Mouse (Mus musculus) embryonic facial prominence, embryonic 10.5 days (tissue): ENCODE results near the gene Smyd2. TPM values are rescaled to one million over a fixed set of nuclear protein-coding genes. Genes with fewer than 3 reads are reported as not detected.
A peak's percentile ranks its signal among the peaks of the same experiment; 100 is the strongest.

Experiments
- DNase-seq: peaks from one replicate; pipeline ENCODE4 v3.0.0-alpha.2; 2017; ENCODE audit warnings: low spot score
- H3K27ac ChIP-seq: fragments of 300-500 bp; sonication (generic); replicated peaks from 2 replicates; pipeline ENCODE4 v1.5.1; 2016; ENCODE audit warnings: mild to moderate bottlenecking
- H3K27me3 ChIP-seq: fragments of 300-500 bp; sonication (generic); replicated peaks from 2 replicates; pipeline ENCODE4 v1.6.1; 2016; ENCODE audit warnings: low read depth, mild to moderate bottlenecking; ENCODE audit not compliant: poor library complexity, severe bottlenecking
- H3K36me3 ChIP-seq: fragments of 300-500 bp; sonication (generic); replicated peaks from 2 replicates; pipeline ENCODE4 v1.6.1; 2016; ENCODE audit warnings: mild to moderate bottlenecking, moderate library complexity
- H3K4me1 ChIP-seq: fragments of 300-500 bp; sonication (generic); 2 replicates; pipeline ENCODE4 v1.6.1; 2016
- H3K4me3 ChIP-seq: fragments of 300-500 bp; sonication (generic); 2 replicates; pipeline ENCODE4 v1.5.1; 2016; ENCODE audit warnings: mild to moderate bottlenecking, moderate library complexity
- H3K9me3 ChIP-seq: fragments of 300-500 bp; sonication (generic); 2 replicates; pipeline ENCODE4 v1.6.1; 2016; ENCODE audit warnings: mild to moderate bottlenecking
- WGBS: fragments of 180-500 bp; shearing (Covaris S2); methylation state at CpG from one replicate; pipeline ENCODE4 v1.1.7; 2016; 5-methylcytosine and 5-hydroxymethylcytosine counted together
- polyA plus RNA-seq: library from polyadenylated mRNA; unstranded; fragments of >200 nt; fragmentation: Nextera tagmentation; extraction: Ambion mirVana; gene quantifications from 2 replicates; pipeline ENCODE4 v1.2.1, GENCODE M21; 2016

Gene Smyd2
- polyA plus RNA-seq, 1 experiment from 2014 or later, result 78.5 TPM

- H3K9me3 ChIP-seq, result no peaks in the 10 kb centered on the region
- peaks cover 63% of the 10 kb centered on the region for H3K4me1 ChIP-seq
- peaks cover 32% of the 10 kb centered on the region for H3K36me3 ChIP-seq
- WGBS, result 87% methylated on average over 21 of the region's 21 CpGs
- peaks cover 2% of the 10 kb centered on the region; the same call in 1 of the 2 replicates for H3K27me3 ChIP-seq
- no peak overlapping the region for H3K27ac ChIP-seq
- no peak for DNase-seq
- H3K4me3 ChIP-seq, result no peak overlapping the region
These were observed 8.9 kb downstream of the Smyd2 start for GRCm38 (mm10) chr1:189913093-189913760.

GRCm38 (mm10) chr1:189910685-189911345 is 11.3 kb downstream of the Smyd2 start:
- H3K36me3 ChIP-seq, result peaks cover 48% of the 10 kb centered on the region
- H3K4me1 ChIP-seq, result peaks cover 45% of the 10 kb centered on the region
- H3K27me3 ChIP-seq, result no peaks in the 10 kb centered on the region
- no peak overlapping the region for H3K27ac ChIP-seq
- H3K4me3 ChIP-seq, result no peak overlapping the region
- DNase-seq, result no peak
- H3K9me3 ChIP-seq, result no peaks in the 10 kb centered on the region
- 75% methylated on average over 13 of the region's 13 CpGs for WGBS

- Histone ChIP-seq H3K36me3 (peaks cover 54% of the 10 kb centered on the region), H3K4me1 (peaks cover 16% of the 10 kb centered on the region), H3K27ac (no peak overlapping the region), H3K27me3 (no peaks in the 10 kb centered on the region), H3K4me3 (no peak overlapping the region), H3K9me3 (no peaks in the 10 kb centered on the region)
- WGBS, result 87% methylated on average over 11 of the region's 11 CpGs
- no peak for DNase-seq
These were observed 19.0 kb downstream of the Smyd2 start for GRCm38 (mm10) chr1:189903169-189903568.

GRCm38 (mm10) chr1:189902413-189902812 is 19.8 kb downstream of the Smyd2 start:
- H3K36me3 ChIP-seq, result peaks cover 53% of the 10 kb centered on the region
- no peaks in the 10 kb centered on the region for H3K9me3 ChIP-seq
- 93% methylated on average over 9 of the region's 9 CpGs for WGBS
- no peak overlapping the region for H3K4me3 ChIP-seq
- peaks cover 19% of the 10 kb centered on the region for H3K4me1 ChIP-seq
- DNase-seq, result no peak
- no peak overlapping the region for H3K27ac ChIP-seq
- no peaks in the 10 kb centered on the region for H3K27me3 ChIP-seq

- Histone ChIP-seq H3K9me3 (no peaks in the 10 kb centered on the region), H3K27ac (no peak overlapping the region), H3K27me3 (no peaks in the 10 kb centered on the region), H3K4me1 (peaks cover 13% of the 10 kb centered on the region), H3K36me3 (peaks cover 69% of the 10 kb centered on the region), H3K4me3 (no peak overlapping the region)
- no peak for DNase-seq
- 95% methylated on average over 6 of the region's 6 CpGs for WGBS
These were observed 22.6 kb downstream of the Smyd2 start for GRCm38 (mm10) chr1:189899526-189899925.

GRCm38 (mm10) chr1:189898708-189899107 is 23.5 kb downstream of the Smyd2 start:
- Histone ChIP-seq H3K27ac (no peak overlapping the region), H3K27me3 (no peaks in the 10 kb centered on the region), H3K4me3 (no peak overlapping the region), H3K4me1 (peaks cover 13% of the 10 kb centered on the region), H3K9me3 (no peaks in the 10 kb centered on the region), H3K36me3 (peaks cover 77% of the 10 kb centered on the region)
- DNase-seq, result no peak
- 89% methylated on average over 13 of the region's 13 CpGs for WGBS

GRCm38 (mm10) chr1:189897861-189898260 is 24.3 kb downstream of the Smyd2 start:
- peaks cover 13% of the 10 kb centered on the region for H3K4me1 ChIP-seq
- no peaks in the 10 kb centered on the region for H3K9me3 ChIP-seq
- H3K27me3 ChIP-seq, result no peaks in the 10 kb centered on the region
- WGBS, result 73% methylated on average over 9 of the region's 9 CpGs
- DNase-seq, result no peak
- peaks cover 80% of the 10 kb centered on the region for H3K36me3 ChIP-seq
- H3K27ac ChIP-seq, result no peak overlapping the region
- H3K4me3 ChIP-seq, result no peak overlapping the region

GRCm38 (mm10) chr1:189894191-189894590 is 28.0 kb downstream of the Smyd2 start:
- no peak overlapping the region for H3K27ac ChIP-seq
- H3K36me3 ChIP-seq, result peaks cover 66% of the 10 kb centered on the region
- no peaks in the 10 kb centered on the region for H3K9me3 ChIP-seq
- 87% methylated on average over 9 of the region's 9 CpGs for WGBS
- H3K4me3 ChIP-seq, result no peak overlapping the region
- peaks cover 15% of the 10 kb centered on the region for H3K4me1 ChIP-seq
- H3K27me3 ChIP-seq, result no peaks in the 10 kb centered on the region
- DNase-seq, result no peak

- H3K27ac ChIP-seq, result peak overlapping the region; percentile 57; the same call in 1 of the 2 replicates
- peaks cover 47% of the 10 kb centered on the region for H3K36me3 ChIP-seq
- H3K9me3 ChIP-seq, result no peaks in the 10 kb centered on the region
- DNase-seq, result no peak
- WGBS, result 68% methylated on average over 10 of the region's 10 CpGs
- H3K4me3 ChIP-seq, result no peak overlapping the region
- H3K27me3 ChIP-seq, result no peaks in the 10 kb centered on the region
- H3K4me1 ChIP-seq, result peaks cover 32% of the 10 kb centered on the region
These were observed 33.4 kb downstream of the Smyd2 start for GRCm38 (mm10) chr1:189888749-189889148.

- peaks cover 40% of the 10 kb centered on the region for H3K36me3 ChIP-seq
- H3K4me3 ChIP-seq, result no peak overlapping the region
- 26% methylated on average over 7 of the region's 7 CpGs for WGBS
- no peaks in the 10 kb centered on the region for H3K27me3 ChIP-seq
- peak; percentile 79 for DNase-seq
- H3K27ac ChIP-seq, result no peak overlapping the region
- no peaks in the 10 kb centered on the region for H3K9me3 ChIP-seq
- H3K4me1 ChIP-seq, result peaks cover 44% of the 10 kb centered on the region
These were observed 34.6 kb downstream of the Smyd2 start for GRCm38 (mm10) chr1:189887518-189887917.

- no peaks in the 10 kb centered on the region for H3K27me3 ChIP-seq
- no peak for DNase-seq
- H3K4me3 ChIP-seq, result no peak overlapping the region
- H3K27ac ChIP-seq, result no peak overlapping the region
- peaks cover 45% of the 10 kb centered on the region for H3K4me1 ChIP-seq
- 86% methylated on average over 6 of the region's 6 CpGs for WGBS
- no peaks in the 10 kb centered on the region for H3K9me3 ChIP-seq
- peaks cover 36% of the 10 kb centered on the region for H3K36me3 ChIP-seq
These were observed 36.2 kb downstream of the Smyd2 start for GRCm38 (mm10) chr1:189885975-189886374.

- Histone ChIP-seq H3K27ac (peak overlapping the region; percentile 57), H3K4me3 (no peak overlapping the region), H3K36me3 (peaks cover 44% of the 10 kb centered on the region), H3K4me1 (peaks cover 48% of the 10 kb centered on the region), H3K27me3 (no peaks in the 10 kb centered on the region), H3K9me3 (no peaks in the 10 kb centered on the region)
- WGBS, result 70% methylated on average over 13 of the region's 13 CpGs
- DNase-seq, result no peak
These were observed 37.2 kb downstream of the Smyd2 start for GRCm38 (mm10) chr1:189884951-189885350.

- no peak overlapping the region for H3K4me3 ChIP-seq
- peak; percentile 74 for DNase-seq
- H3K9me3 ChIP-seq, result no peaks in the 10 kb centered on the region
- no peaks in the 10 kb centered on the region for H3K27me3 ChIP-seq
- 33% methylated on average over 18 of the region's 18 CpGs for WGBS
- peak overlapping the region; percentile 37 for H3K27ac ChIP-seq
- peaks cover 36% of the 10 kb centered on the region for H3K4me1 ChIP-seq
- peaks cover 44% of the 10 kb centered on the region for H3K36me3 ChIP-seq
These were observed 38.5 kb downstream of the Smyd2 start for GRCm38 (mm10) chr1:189883531-189884170.
